Mouse (Mus musculus): Measurements from ENCODE around the gene Gm10961. TPM values are rescaled to one million over a fixed set of nuclear protein-coding genes. Genes with fewer than 3 reads are reported as not detected.

Gene Gm10961
- polyA plus RNA-seq, 1 experiment from 2014 or later: not detected

DNA sequence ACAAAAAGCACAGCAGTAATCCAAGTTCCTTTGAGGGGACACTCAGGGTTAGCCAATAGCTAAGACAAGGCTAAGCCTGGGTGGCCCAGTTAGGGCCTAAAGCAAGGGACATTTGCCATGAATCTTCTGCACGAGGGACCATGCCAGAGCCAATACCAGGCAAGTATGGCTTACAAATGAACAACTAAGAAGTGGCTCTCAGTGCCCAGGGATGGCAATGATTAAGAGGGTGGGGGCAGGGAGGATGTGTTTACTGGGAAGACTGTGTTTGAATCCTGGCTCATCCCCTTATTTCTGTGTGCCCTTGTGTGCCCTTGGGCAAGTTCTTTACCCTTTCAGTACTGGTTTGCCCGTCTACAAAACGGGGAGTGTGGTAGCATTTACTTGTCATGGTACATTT lies 21.7 kb upstream of the Gm10961 start:
- H3K9ac ChIP-seq (replicated peaks; ENCODE audit: low read depth): no peak overlapping the region
- H3K4me3 ChIP-seq (ENCODE audit: low read depth, low read length): no peak overlapping the region
- no peaks in the 10 kb centered on the region for H3K4me1 ChIP-seq (ENCODE audit: insufficient read depth, low read depth, low read length)
- TF ChIP-seq EP300 (IDR thresholded peaks at IDR 0.05) (no peak), CTCF (IDR thresholded peaks at IDR 0.05) (no peak)
- ATAC-seq (no peak), DNase-seq (ENCODE audit: low spot score) (no peak)
- no peaks in the 10 kb centered on the region for H3K9me3 ChIP-seq (ENCODE audit: low read length)
- no peaks in the 10 kb centered on the region for H3K27me3 ChIP-seq (replicated peaks; ENCODE audit: insufficient read depth, low read length)
- no peak overlapping the region for H3K4me2 ChIP-seq (replicated peaks; ENCODE audit: low read depth, low read length)
- no peak overlapping the region for H3K27ac ChIP-seq (ENCODE audit: low read length)
- 66% methylated on average over 3 of the region's 3 CpGs for WGBS
- H3K36me3 ChIP-seq (ENCODE audit: insufficient read depth, low read length): peaks cover 22% of the 10 kb centered on the region; the same call in 1 of the 2 replicates

DNA sequence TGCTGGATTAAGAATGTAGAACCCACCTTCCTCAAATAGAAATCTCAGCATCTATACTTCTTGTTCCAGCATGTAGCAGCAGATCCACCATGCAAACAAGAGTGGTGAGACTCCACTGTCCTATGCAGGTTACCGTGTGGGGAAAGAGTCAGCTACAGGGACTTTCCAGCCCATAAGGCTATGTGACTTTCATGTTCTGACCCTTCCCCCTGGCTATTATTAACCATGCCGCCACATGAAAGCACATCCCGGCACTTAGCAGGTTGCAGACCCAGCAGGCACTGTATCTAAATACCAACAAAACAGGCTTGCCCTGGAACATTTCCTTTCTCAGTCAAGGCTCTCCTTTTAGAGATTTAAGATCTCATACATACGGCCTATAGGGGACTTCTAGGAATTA lies 19.7 kb upstream of the Gm10961 start:
- no peak for DNase-seq (ENCODE audit: low spot score)
- Histone ChIP-seq H3K4me3 (ENCODE audit: low read depth, low read length) (no peak overlapping the region), H3K9me3 (ENCODE audit: low read length) (no peaks in the 10 kb centered on the region), H3K9ac (replicated peaks; ENCODE audit: low read depth) (no peak overlapping the region), H3K27ac (ENCODE audit: low read length) (no peak overlapping the region), H3K4me2 (replicated peaks; ENCODE audit: low read depth, low read length) (no peak overlapping the region), H3K36me3 (ENCODE audit: insufficient read depth, low read length) (peaks cover 42% of the 10 kb centered on the region), H3K4me1 (ENCODE audit: insufficient read depth, low read depth, low read length) (no peaks in the 10 kb centered on the region), H3K27me3 (replicated peaks; ENCODE audit: insufficient read depth, low read length) (no peaks in the 10 kb centered on the region)
- TF ChIP-seq EP300 (IDR thresholded peaks at IDR 0.05): no peak
- no peak for TF ChIP-seq CTCF (IDR thresholded peaks at IDR 0.05)
- ATAC-seq: no peak
- WGBS: 79% methylated on average over 4 of the region's 4 CpGs

DNA sequence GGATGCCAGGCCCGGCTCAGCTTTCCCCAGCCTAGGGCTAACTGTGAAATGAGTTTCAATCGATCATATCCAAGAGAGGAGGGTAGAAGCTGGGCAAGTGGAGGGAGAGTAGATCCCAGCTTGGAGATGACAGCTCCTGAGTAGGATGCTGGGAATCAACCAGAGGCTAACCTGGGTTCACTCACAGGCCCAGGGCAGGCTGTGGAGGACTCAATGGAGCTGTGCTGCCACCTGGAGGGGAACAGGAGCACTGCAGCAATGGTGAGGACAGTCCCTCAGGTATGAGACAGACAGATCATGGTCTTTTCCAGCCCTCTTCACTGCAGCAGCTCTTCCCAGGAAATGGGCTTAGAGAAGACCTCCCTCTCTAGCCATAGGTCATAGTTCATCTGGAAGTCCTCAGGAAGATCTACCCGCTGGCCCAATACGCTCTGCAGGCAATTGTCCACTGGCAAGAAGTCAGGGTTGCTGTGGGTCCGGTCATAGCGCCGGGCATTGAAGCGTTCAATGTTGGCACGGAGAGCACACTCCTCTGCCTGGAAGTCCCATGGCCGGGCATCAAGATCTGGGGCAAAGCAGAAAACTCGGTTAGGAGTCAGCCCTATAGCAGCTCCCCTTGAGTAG lies 18.1 kb upstream of the Gm10961 start:
- H3K4me2 ChIP-seq (replicated peaks; ENCODE audit: low read depth, low read length): no peak overlapping the region
- H3K9ac ChIP-seq (replicated peaks; ENCODE audit: low read depth): no peak overlapping the region
- H3K27me3 ChIP-seq (replicated peaks; ENCODE audit: insufficient read depth, low read length): no peaks in the 10 kb centered on the region
- DNase-seq (ENCODE audit: low spot score) (peak; percentile 47), ATAC-seq (peak; percentile 54; the same call in 1 of the 2 replicates)
- peaks cover 58% of the 10 kb centered on the region for H3K36me3 ChIP-seq (ENCODE audit: insufficient read depth, low read length)
- H3K4me3 ChIP-seq (ENCODE audit: low read depth, low read length): no peak overlapping the region
- no peak overlapping the region for H3K27ac ChIP-seq (ENCODE audit: low read length)
- TF ChIP-seq EP300 (IDR thresholded peaks at IDR 0.05) (no peak), CTCF (IDR thresholded peaks at IDR 0.05) (peak; percentile 89)
- H3K9me3 ChIP-seq (ENCODE audit: low read length): no peaks in the 10 kb centered on the region
- 84% methylated on average over 11 of the region's 11 CpGs for WGBS
- no peaks in the 10 kb centered on the region for H3K4me1 ChIP-seq (ENCODE audit: insufficient read depth, low read depth, low read length)

DNA sequence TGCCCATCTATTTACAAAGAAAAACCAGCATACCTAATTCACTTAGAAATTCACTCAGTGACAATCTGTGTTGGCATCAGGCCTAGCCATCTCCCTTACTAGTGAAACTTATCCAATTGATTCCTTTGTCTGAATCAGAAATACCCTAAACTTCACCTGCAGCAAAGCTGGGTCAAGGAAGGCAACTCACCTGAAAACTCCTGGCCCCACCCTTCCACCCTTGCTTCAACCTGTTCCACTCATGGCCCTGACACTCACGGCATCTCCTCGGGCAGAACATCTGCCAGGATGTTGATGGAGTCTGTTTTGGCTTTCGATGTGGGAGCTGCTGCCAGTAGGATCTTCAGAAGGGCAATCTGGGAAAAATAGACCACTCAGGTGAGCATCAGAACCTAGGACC lies 13.3 kb upstream of the Gm10961 start:
- 94% methylated on average over 3 of the region's 3 CpGs for WGBS
- no peak overlapping the region for H3K4me2 ChIP-seq (replicated peaks; ENCODE audit: low read depth, low read length)
- peaks cover 91% of the 10 kb centered on the region for H3K36me3 ChIP-seq (ENCODE audit: insufficient read depth, low read length)
- TF ChIP-seq CTCF (IDR thresholded peaks at IDR 0.05): no peak
- no peak for TF ChIP-seq EP300 (IDR thresholded peaks at IDR 0.05)
- H3K9me3 ChIP-seq (ENCODE audit: low read length): no peaks in the 10 kb centered on the region
- no peak for DNase-seq (ENCODE audit: low spot score)
- no peaks in the 10 kb centered on the region for H3K4me1 ChIP-seq (ENCODE audit: insufficient read depth, low read depth, low read length)
- ATAC-seq: no peak
- no peak overlapping the region for H3K9ac ChIP-seq (replicated peaks; ENCODE audit: low read depth)
- no peak overlapping the region for H3K4me3 ChIP-seq (ENCODE audit: low read depth, low read length)
- H3K27ac ChIP-seq (ENCODE audit: low read length): no peak overlapping the region
- H3K27me3 ChIP-seq (replicated peaks; ENCODE audit: insufficient read depth, low read length): no peaks in the 10 kb centered on the region

DNA sequence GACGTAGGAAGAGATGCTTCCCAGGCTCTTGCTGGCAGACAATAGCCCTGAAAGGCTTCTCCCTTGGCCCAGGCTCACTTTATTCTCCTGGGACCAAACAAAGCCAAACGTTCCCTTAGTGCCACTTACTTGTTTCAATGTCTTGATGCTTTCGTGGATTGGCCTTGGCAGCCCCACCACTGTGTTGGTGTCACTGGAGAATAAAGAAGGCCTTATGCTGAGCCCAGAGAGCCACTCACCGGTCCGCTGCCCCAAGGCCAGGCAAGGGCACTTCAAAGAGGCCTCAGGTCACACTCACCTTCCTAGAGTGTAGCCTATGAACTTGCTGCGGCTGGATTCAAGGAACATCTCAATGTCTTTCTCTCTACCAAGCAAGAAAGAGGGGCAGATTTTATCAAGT lies 11.2 kb upstream of the Gm10961 start:
- H3K36me3 ChIP-seq (ENCODE audit: insufficient read depth, low read length): peaks cover 89% of the 10 kb centered on the region
- no peaks in the 10 kb centered on the region for H3K4me1 ChIP-seq (ENCODE audit: insufficient read depth, low read depth, low read length)
- DNase-seq (ENCODE audit: low spot score) (no peak), ATAC-seq (no peak)
- WGBS: 86% methylated on average over 6 of the region's 6 CpGs
- H3K9me3 ChIP-seq (ENCODE audit: low read length): no peaks in the 10 kb centered on the region
- no peaks in the 10 kb centered on the region for H3K27me3 ChIP-seq (replicated peaks; ENCODE audit: insufficient read depth, low read length)
- H3K4me2 ChIP-seq (replicated peaks; ENCODE audit: low read depth, low read length): no peak overlapping the region
- H3K4me3 ChIP-seq (ENCODE audit: low read depth, low read length): no peak overlapping the region
- no peak overlapping the region for H3K27ac ChIP-seq (ENCODE audit: low read length)
- TF ChIP-seq CTCF (IDR thresholded peaks at IDR 0.05) (no peak), EP300 (IDR thresholded peaks at IDR 0.05) (no peak)
- H3K9ac ChIP-seq (replicated peaks; ENCODE audit: low read depth): no peak overlapping the region

DNA sequence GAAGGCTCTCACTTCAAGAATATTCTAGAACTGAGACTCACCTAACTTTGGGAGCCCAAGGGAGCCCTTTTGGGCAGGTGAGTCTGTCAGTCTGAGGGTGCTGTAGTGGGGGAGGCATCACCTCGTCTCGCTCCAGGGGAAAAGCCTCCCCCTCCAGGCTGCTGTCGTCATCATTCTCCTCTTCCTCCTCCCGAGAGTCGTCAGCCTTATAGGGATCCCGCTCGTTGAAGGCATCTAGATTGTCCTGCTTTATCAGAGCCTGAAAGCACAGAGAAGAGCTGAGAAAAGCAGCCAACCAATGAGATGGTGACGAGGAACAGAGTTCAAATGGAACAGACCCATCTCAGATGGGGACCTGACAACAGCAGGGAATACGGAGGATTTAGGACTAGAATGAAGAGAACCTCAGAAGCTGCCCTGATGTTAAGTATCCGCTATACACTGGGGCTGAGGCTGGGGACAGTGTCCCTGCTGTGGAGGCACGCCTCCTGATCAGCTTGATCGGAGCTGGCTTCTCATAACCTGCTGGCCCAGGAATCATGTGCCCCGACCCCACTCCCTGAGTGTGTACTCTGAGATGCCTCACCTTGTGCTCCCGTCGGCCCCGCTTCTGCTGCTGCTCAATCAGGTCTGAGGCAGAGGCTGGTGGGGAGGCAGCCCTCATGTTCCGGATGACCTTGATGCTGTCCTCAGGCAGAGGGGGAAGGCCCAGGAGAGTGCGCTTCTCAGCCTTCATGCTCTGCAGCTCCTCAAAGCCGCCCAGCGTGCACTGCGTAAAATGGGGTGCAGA lies 9.6 kb upstream of the Gm10961 start:
- TF ChIP-seq CTCF (IDR thresholded peaks at IDR 0.05): no peak
- no peak for TF ChIP-seq EP300 (IDR thresholded peaks at IDR 0.05)
- WGBS: 94% methylated on average over 21 of the region's 21 CpGs
- Histone ChIP-seq H3K27me3 (replicated peaks; ENCODE audit: insufficient read depth, low read length) (no peaks in the 10 kb centered on the region), H3K4me1 (ENCODE audit: insufficient read depth, low read depth, low read length) (no peaks in the 10 kb centered on the region), H3K9ac (replicated peaks; ENCODE audit: low read depth) (no peak overlapping the region), H3K4me3 (ENCODE audit: low read depth, low read length) (no peak overlapping the region), H3K9me3 (ENCODE audit: low read length) (no peaks in the 10 kb centered on the region), H3K4me2 (replicated peaks; ENCODE audit: low read depth, low read length) (no peak overlapping the region), H3K36me3 (ENCODE audit: insufficient read depth, low read length) (peaks cover 87% of the 10 kb centered on the region), H3K27ac (ENCODE audit: low read length) (no peak overlapping the region)
- DNase-seq (ENCODE audit: low spot score): no peak
- ATAC-seq: no peak

Measured in lung, postnatal 0 days (tissue).